In the genomic region with DNA sequence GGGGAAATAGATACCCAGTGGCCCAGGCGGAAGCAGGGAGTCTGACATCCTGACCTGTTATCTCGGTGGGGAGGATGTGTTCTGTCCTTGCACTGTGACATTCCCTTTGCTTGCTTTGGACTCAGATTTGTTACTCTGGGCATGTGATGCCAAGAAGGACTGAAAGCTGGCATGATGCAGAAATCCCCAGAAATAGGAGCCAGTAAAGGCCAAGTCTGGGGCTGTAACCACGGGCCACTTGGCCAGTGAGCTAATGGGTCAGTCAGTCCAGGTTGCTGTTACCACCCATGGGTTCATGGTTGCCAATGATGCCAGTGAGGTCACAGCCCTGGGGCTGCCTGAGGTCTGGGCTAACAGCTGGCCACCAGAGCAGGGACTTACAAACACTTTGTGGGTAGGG, we compare ENCODE assay signal across 28 mouse cellular contexts.
DNase-seq lines count a peak whose midpoint lies in the region; ATAC-seq and TF ChIP-seq lines count a peak whose summit lies in the region.
"Had no signal": no experiment of that assay in that cellular context is flagged by ENCODE, and none has a peak within 500 bp of the region (broad histone marks: within the 10 kb centered on the region; RNA-seq: fewer than 3 reads in every experiment).

No protein-coding gene starts in this region.

- no peaks in the 10 kb centered on the region for H3K9me3 ChIP-seq in heart, embryonic 12.5 days (replicated peaks)
- H3K9me3 ChIP-seq: forebrain, embryonic 12.5 days; heart, embryonic 13.5 days; kidney, embryonic 15.5 days; limb, embryonic 12.5 days; liver, embryonic 12.5 days; midbrain, embryonic 12.5 days; neural tube, embryonic 13.5 days had no signal

- no peaks in the 10 kb centered on the region for H3K79me2 ChIP-seq in heart, adult 2 months (replicated peaks; ENCODE audit: control insufficient read depth, insufficient read depth, low read length)

- H3K4me1 ChIP-seq in heart, adult 2 months (ENCODE audit: control insufficient read depth, insufficient read depth, low read length), result peaks cover 32% of the 10 kb centered on the region
- peaks cover 47% of the 10 kb centered on the region for H3K4me1 ChIP-seq in heart, embryonic 12.5 days (replicated peaks)
- H3K4me1 ChIP-seq: forebrain, embryonic 12.5 days; liver, embryonic 12.5 days; midbrain, embryonic 12.5 days; neural tube, embryonic 13.5 days had no signal

- WGBS in heart, adult 2 months, result 47% methylated on average over 3 of the region's 3 CpGs
- 56% methylated on average over 3 of the region's 3 CpGs for WGBS in heart, embryonic 12.5 days

- H3K4me2 ChIP-seq in heart, embryonic 12.5 days, result no peak overlapping the region
- H3K4me2 ChIP-seq: forebrain, embryonic 12.5 days; heart, embryonic 13.5 days; kidney, embryonic 15.5 days; limb, embryonic 12.5 days; liver, embryonic 12.5 days; midbrain, embryonic 12.5 days; neural tube, embryonic 13.5 days had no signal

- ATAC-seq in heart, embryonic 12.5 days (ENCODE audit: insufficient number of reproducible peaks, low FRiP score), result no peak
- ATAC-seq: forebrain, postnatal 0 days; hindbrain, embryonic 16.5 days; liver, embryonic 12.5 days; liver, postnatal 0 days had no signal

- peak; percentile 58 for DNase-seq in adrenal gland, adult 8-10 months
- no peak for DNase-seq in adrenal gland, adult 18-20 months (ENCODE audit: low spot score in 2 of 2)
- DNase-seq in heart, adult 2 months, result peak in 1 of 2 experiments; percentile 46
- peak; percentile 59 for DNase-seq in adrenal gland, postnatal 14 days
- DNase-seq in cerebellum, postnatal 4 days (ENCODE audit: low spot score in 2 of 2), result no peak
- DNase-seq in neural tube, embryonic 10.5 days (ENCODE audit: extremely low spot score, low spot score), result no peak
- DNase-seq: cerebellum, adult 11-12 months; forebrain, postnatal 0 days; heart, postnatal 10 days; kidney, adult 18-20 months; kidney, postnatal 25 days; liver, postnatal 0 days; lung, postnatal 36 days; right cerebral cortex, postnatal 4 days; thymus, adult 2 months; thymus, postnatal 36 days had no signal

- peaks cover 7% of the 10 kb centered on the region for H3K36me3 ChIP-seq in heart, adult 2 months (ENCODE audit: control insufficient read depth, insufficient read depth, low read length)
- H3K36me3 ChIP-seq in heart, embryonic 12.5 days, result peaks cover 11% of the 10 kb centered on the region; the same call in 1 of the 2 replicates
- H3K36me3 ChIP-seq: forebrain, embryonic 12.5 days; limb, embryonic 12.5 days; liver, embryonic 12.5 days; midbrain, embryonic 12.5 days; neural tube, embryonic 13.5 days had no signal

- TF ChIP-seq CTCF in heart, adult 2 months (IDR thresholded peaks at IDR 0.05), result no peak

- no peak overlapping the region for H3K9ac ChIP-seq in heart, adult 2 months (ENCODE audit: low read depth, low read length)
- no peak overlapping the region for H3K9ac ChIP-seq in heart, embryonic 12.5 days
- H3K9ac ChIP-seq: forebrain, embryonic 12.5 days; forebrain, postnatal 0 days; heart, embryonic 13.5 days; kidney, embryonic 15.5 days; limb, embryonic 12.5 days; liver, embryonic 12.5 days; liver, postnatal 0 days; midbrain, embryonic 12.5 days; neural tube, embryonic 13.5 days had no signal

- no peak for TF ChIP-seq EP300 in heart, adult 2 months (IDR thresholded peaks at IDR 0.05; ENCODE audit: insufficient read depth, low read depth, low read length)

- H3K27ac ChIP-seq in heart, adult 2 months, result peak overlapping the region; percentile 92
- H3K27ac ChIP-seq in heart, embryonic 12.5 days (ENCODE audit: poor library complexity, severe bottlenecking), result no peak overlapping the region
- H3K27ac ChIP-seq: forebrain, embryonic 12.5 days; heart, embryonic 13.5 days; kidney, embryonic 15.5 days; left cerebral cortex, adult 2 months; limb, embryonic 12.5 days; liver, embryonic 12.5 days; midbrain, embryonic 12.5 days; neural tube, embryonic 13.5 days had no signal

- no peak for TF ChIP-seq POLR2A in heart, adult 2 months (IDR thresholded peaks at IDR 0.05; ENCODE audit: insufficient read depth, low read depth, low read length)

- no peak overlapping the region for H3K4me3 ChIP-seq in heart, adult 2 months
- H3K4me3 ChIP-seq in heart, embryonic 12.5 days, result no peak overlapping the region
- H3K4me3 ChIP-seq: erythroblast, embryonic 14.5 days; forebrain, embryonic 12.5 days; heart, embryonic 13.5 days; kidney, embryonic 15.5 days; left cerebral cortex, adult 2 months; limb, embryonic 12.5 days; liver, embryonic 12.5 days; midbrain, embryonic 12.5 days; myocyte; neural tube, embryonic 13.5 days had no signal

- H3K27me3 ChIP-seq in heart, adult 2 months (ENCODE audit: control insufficient read depth, insufficient read depth, low read length), result no peaks in the 10 kb centered on the region
- H3K27me3 ChIP-seq in heart, embryonic 12.5 days (replicated peaks), result no peaks in the 10 kb centered on the region
- H3K27me3 ChIP-seq: forebrain, embryonic 12.5 days; heart, embryonic 13.5 days; kidney, embryonic 15.5 days; limb, embryonic 12.5 days; midbrain, embryonic 12.5 days; neural tube, embryonic 13.5 days had no signal

- intact Hi-C loops in heart, adult 2 months (cut with DNase I), result loop anchor here (5.0 kb wide), 1 partner anchor 132 kb away; a partner anchor contains a TSS

Comparison
In these comparisons a context has a peak if more than half of its experiments do, and no peak if none do; other contexts are left out.
1. DNase-seq: peak in adrenal gland, adult 8-10 months (single experiment) and adrenal gland, postnatal 14 days (single experiment); none in adrenal gland, adult 18-20 months (0 of 2), cerebellum, postnatal 4 days (0 of 2) and neural tube, embryonic 10.5 days (single experiment).